Mouse (Mus musculus) limb, embryonic 13.5 days (tissue): ENCODE data around the gene Smarcb1. TPM values are rescaled to one million over a fixed set of nuclear protein-coding genes. Genes with fewer than 3 reads are reported as not detected.
"Not testable (repeated sequence)": the region's sequence is repeated elsewhere in the genome, so short reads cannot be mapped to it uniquely, and the experiment has no call there.

Source experiments
- ATAC-seq: fragments of 200-750 bp; cut with Nextera tagmentation; 2 replicates; pipeline ENCODE4 v1.8.0; 2017; ENCODE audit warnings: low read depth, moderate number of reproducible peaks, moderate TSS enrichment; ENCODE audit not compliant: low FRiP score
- H3K27ac ChIP-seq: fragments of 300-500 bp; sonication (generic); 2 replicates; pipeline ENCODE4 v1.5.1; 2015; ENCODE audit warnings: inconsistent platforms, mild to moderate bottlenecking, moderate library complexity
- H3K27me3 ChIP-seq: fragments of 300-500 bp; sonication (generic); 2 replicates; pipeline ENCODE4 v1.6.1; 2015; ENCODE audit warnings: mild to moderate bottlenecking, inconsistent platforms
- H3K36me3 ChIP-seq: fragments of 300-500 bp; sonication (generic); 2 replicates; pipeline ENCODE4 v1.6.1; 2015; ENCODE audit warnings: inconsistent platforms, mild to moderate bottlenecking, moderate library complexity
- H3K4me1 ChIP-seq: fragments of 300-500 bp; sonication (generic); 2 replicates; pipeline ENCODE4 v1.6.1; 2015; ENCODE audit warnings: inconsistent platforms
- H3K4me2 ChIP-seq: fragments of 300-500 bp; sonication (generic); replicated peaks from 2 replicates; pipeline ENCODE4 v1.6.1; 2015; ENCODE audit warnings: inconsistent platforms, mild to moderate bottlenecking, moderate library complexity
- H3K4me3 ChIP-seq: fragments of 300-500 bp; sonication (generic); 2 replicates; pipeline ENCODE4 v1.5.1; 2015; ENCODE audit warnings: moderate library complexity, mild to moderate bottlenecking, inconsistent platforms
- H3K9ac ChIP-seq: fragments of 300-500 bp; sonication (generic); 2 replicates; pipeline ENCODE4 v1.6.1; 2015; ENCODE audit warnings: mild to moderate bottlenecking, inconsistent platforms
- H3K9me3 ChIP-seq: fragments of 300-500 bp; sonication (generic); 2 replicates; pipeline ENCODE4 v1.6.1; 2016; ENCODE audit warnings: inconsistent platforms
- WGBS: fragments of 180-500 bp; shearing (Covaris S2); methylation state at CpG from one replicate; pipeline ENCODE4 v1.1.7; 2015; 5-methylcytosine and 5-hydroxymethylcytosine counted together
- polyA plus RNA-seq: library from polyadenylated mRNA; unstranded; fragments of >200 nt; fragmentation: Nextera tagmentation; extraction: Ambion mirVana; gene quantifications from 2 replicates; pipeline ENCODE4 v1.2.1, GENCODE M21; 2015

Smarcb1 gene
- polyA plus RNA-seq, 1 experiment from 2014 or later, result 247 TPM

DNA sequence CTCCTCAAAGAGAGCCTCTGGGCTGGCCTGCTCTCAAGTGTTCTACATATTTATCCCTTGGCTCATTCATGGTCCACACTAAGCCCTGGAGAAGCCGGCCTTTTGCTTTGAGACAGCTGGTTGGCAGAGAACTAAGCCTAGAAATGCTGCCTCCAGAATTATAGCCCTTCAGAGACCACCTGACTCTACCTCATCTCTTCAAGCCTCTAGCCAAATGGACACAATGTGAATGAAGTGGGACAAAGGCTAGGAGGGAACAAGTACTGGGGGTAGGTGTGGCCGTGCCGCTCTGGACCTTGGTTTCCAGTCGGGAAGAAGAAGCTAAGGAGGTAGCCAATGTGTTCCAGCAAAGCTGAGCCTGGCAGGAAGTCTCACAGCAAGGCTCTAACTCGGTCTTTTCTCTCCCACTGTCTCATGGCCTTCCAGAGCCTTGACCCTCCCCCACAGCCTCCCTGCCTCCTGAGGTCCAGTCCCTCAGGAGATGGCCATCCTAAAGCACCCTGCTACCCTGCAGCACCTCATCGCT lies 23.3 kb downstream of the Smarcb1 start:
- H3K27ac ChIP-seq, result no peak overlapping the region
- ATAC-seq, result no peak
- peaks cover 88% of the 10 kb centered on the region for H3K36me3 ChIP-seq
- H3K4me1 ChIP-seq, result peaks cover 9% of the 10 kb centered on the region
- 74% methylated on average over 6 of the region's 6 CpGs for WGBS
- no peak overlapping the region for H3K4me3 ChIP-seq
- no peaks in the 10 kb centered on the region for H3K27me3 ChIP-seq
- no peak overlapping the region for H3K9ac ChIP-seq
- no peak overlapping the region for H3K4me2 ChIP-seq
- H3K9me3 ChIP-seq, result no peaks in the 10 kb centered on the region

DNA sequence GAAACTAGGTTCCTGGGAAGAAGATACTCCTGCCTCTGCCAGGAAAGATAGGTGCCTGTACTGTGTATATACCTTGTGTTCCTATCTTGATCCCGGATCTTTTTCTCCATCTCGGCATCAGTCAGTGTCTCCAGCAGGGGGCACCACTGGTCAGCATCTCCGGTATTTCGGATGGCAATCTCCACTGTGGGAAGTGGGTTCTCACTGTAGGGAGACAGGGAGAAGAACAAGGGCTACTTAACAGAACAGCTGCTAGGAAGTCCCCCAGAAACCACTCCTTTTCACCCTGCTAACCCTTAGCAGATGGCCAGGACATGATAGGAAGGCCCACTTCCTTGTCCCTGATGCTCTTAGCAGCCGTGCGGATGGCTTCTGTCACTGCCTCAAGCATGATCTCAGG lies 24.0 kb downstream of the Smarcb1 start:
- H3K9ac ChIP-seq, result no peak overlapping the region

DNA sequence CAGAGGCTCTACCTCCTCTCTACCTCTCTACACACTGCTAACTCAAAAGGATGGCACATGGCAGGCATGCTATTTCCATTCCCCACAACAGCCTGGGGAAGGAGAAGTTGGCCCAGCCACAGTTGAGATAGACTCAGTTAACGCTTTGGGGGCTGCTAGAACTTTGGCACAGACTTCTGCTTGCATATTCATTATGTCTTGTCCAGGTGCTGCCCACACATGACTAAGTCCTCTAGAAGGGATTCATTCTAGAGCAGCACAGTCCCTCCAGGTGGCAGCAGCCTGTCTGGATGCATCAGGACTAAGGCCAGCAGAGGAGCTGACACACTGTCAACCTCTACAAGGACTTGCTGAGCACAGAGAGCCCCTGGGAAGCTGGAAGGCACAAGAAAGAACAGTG lies 25.2 kb downstream of the Smarcb1 start:
- Histone ChIP-seq H3K27ac (no peak overlapping the region), H3K4me1 (peaks cover 9% of the 10 kb centered on the region), H3K9ac (no peak overlapping the region), H3K4me3 (no peak overlapping the region), H3K4me2 (no peak overlapping the region), H3K36me3 (peaks cover 69% of the 10 kb centered on the region), H3K9me3 (no peaks in the 10 kb centered on the region), H3K27me3 (no peaks in the 10 kb centered on the region)
- no peak for ATAC-seq
- 90% methylated on average over 1 of the region's 1 CpGs for WGBS

More for the DNA sequence above, 24.0 kb downstream of the Smarcb1 start:
- H3K36me3 ChIP-seq, result peaks cover 81% of the 10 kb centered on the region
- no peak overlapping the region for H3K27ac ChIP-seq
- ATAC-seq, result no peak
- no peak overlapping the region for H3K4me2 ChIP-seq
- H3K4me1 ChIP-seq, result peaks cover 9% of the 10 kb centered on the region
- WGBS, result 43% methylated on average over 6 of the region's 6 CpGs
- no peaks in the 10 kb centered on the region for H3K9me3 ChIP-seq
- no peaks in the 10 kb centered on the region for H3K27me3 ChIP-seq
- no peak overlapping the region for H3K4me3 ChIP-seq

DNA sequence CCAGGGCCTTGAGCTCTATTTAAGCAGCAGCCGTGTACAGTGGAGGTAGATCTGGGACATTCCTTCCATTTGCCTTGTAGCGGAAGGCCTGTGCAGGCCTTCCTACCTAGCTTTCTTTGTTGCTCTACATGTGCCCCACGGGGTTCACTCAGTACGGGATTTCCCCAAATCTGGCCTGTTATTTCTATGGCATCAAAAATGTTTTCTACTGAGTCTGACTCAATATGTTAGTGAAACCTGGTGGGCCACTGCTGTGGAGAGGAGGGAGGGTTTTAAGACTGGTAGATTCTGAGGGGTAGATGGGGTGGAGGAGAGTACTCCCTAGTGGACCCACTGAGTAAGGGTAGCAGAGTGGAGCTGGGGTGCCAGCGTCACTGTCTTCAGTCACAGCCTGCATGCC lies 25.7 kb downstream of the Smarcb1 start:
- WGBS, result 93% methylated on average over 5 of the region's 5 CpGs
- ATAC-seq, result no peak
- Histone ChIP-seq H3K4me3 (no peak overlapping the region), H3K27ac (no peak overlapping the region), H3K36me3 (peaks cover 64% of the 10 kb centered on the region), H3K9ac (no peak overlapping the region), H3K9me3 (no peaks in the 10 kb centered on the region), H3K4me1 (peaks cover 9% of the 10 kb centered on the region), H3K4me2 (no peak overlapping the region), H3K27me3 (no peaks in the 10 kb centered on the region)

DNA sequence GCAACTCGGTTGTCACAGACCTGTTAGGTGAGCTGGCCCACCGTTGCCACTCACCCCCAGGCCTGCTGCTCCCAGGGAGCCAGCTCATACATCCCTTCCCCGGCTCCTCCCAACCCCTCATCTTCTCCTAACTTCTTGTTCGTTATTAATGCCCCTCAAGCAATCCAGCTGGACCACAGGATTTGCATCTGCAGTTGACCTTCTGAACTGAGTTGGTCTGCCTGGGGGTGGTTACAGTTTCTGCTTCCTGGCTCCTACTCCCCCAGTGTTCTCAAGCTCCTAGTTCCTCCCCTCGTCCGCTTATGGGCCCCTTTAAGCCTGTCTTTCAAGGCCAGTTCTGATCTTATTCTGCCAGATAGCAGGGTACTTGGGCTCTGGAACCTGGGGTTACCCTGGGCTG lies 26.8 kb downstream of the Smarcb1 start:
- peaks cover 9% of the 10 kb centered on the region for H3K4me1 ChIP-seq
- WGBS, result 61% methylated on average over 6 of the region's 6 CpGs
- H3K9ac ChIP-seq, result 0 out of 2 replicates have a peak overlapping the region, but pooled peaks have one; percentile 9
- H3K9me3 ChIP-seq, result no peaks in the 10 kb centered on the region
- no peak overlapping the region for H3K27ac ChIP-seq
- H3K27me3 ChIP-seq, result no peaks in the 10 kb centered on the region
- peaks cover 54% of the 10 kb centered on the region for H3K36me3 ChIP-seq
- 0 out of 2 replicates have a peak overlapping the region, but pooled peaks have one; percentile 92 for H3K4me2 ChIP-seq
- ATAC-seq, result no peak
- no peak overlapping the region for H3K4me3 ChIP-seq

DNA sequence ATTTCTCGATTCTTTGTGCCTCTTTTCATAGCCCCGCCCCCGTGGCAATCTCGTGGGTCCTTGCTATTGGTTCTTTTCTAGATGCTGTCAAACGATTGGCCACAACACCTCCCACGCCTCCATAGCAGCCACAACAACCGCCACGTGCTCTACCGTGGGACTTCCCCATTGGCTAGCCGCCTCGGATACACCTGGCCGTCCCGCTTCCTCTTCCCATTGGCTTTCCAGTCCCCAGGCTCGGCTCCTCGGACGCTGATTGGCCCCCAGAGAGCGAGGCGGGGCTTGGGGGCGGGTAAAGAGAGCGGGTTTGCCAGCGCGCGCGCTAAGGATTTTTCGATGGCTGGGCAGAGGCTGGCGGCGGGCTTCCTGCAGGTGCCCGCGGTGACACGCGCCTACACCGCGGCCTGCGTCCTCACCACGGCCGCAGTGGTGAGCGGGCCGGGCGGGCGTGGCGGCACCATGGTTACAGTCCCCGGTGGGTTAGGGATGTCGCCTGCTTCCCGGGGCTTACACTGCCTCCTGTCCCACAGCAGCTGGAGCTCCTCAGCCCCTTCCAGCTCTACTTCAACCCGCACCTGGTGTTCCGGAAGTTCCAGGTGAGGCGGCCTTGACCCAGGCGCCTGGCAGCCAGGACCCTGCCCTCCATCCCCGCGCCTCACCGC lies 28.2 kb downstream of the Smarcb1 start, which contains the start of gene Derl3:
Gene Derl3, plus strand, starts transcription at position 325 of the 662 bp plus-strand sequence.
- Histone ChIP-seq H3K27me3 (no peaks in the 10 kb centered on the region), H3K36me3 (peaks cover 40% of the 10 kb centered on the region), H3K9ac (peak within 1 kb of the TSS; percentile 63), H3K4me2 (peak within 1 kb of the TSS; percentile 92), H3K4me1 (peaks cover 13% of the 10 kb centered on the region), H3K4me3 (peak within 1 kb of the TSS; percentile 50), H3K9me3 (no peaks in the 10 kb centered on the region), H3K27ac (no peak within 1 kb of the TSS)
- peak; percentile 100 for ATAC-seq
- 1% methylated on average over 51 of the region's 51 CpGs for WGBS

DNA sequence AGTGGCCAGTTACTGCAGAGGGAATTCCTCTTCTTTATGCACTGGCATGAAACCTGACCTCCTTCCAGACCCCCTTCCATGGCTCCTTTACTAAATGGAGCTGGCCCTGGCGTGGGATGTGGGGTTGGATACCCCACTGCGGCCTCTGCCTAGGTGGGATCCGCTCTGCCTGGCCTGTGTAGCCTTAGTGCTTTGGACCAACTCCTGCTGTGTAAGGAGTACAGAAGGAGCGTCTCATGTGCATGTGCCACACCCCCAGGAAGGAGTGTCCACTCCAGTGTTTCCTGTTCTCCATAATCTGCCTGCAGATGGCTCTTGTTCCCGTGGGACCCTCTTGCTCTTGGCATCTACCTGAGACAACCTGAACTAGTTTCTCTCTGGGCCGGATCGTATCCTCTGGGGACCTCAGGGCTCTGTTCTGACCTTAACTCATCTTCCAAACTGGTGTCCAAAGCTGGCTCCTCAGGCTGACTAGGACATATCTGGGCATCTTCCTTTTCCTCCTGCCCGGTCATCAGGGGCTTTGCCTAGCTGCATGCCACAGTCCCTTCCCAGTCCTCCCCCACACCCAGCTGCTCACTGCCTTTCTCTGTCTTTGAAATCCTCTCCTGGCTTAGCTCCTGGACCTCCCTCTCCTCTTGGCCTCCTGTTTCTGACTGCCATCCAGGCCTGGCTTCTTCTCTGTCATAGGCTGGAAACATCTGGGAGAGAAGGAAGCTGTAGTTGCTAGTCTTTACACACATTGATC lies 31.8 kb downstream of the Smarcb1 start:
- H3K36me3 ChIP-seq, result peaks cover 6% of the 10 kb centered on the region
- H3K27ac ChIP-seq, result no peak overlapping the region
- peaks cover 13% of the 10 kb centered on the region for H3K4me1 ChIP-seq
- H3K9me3 ChIP-seq, result no peaks in the 10 kb centered on the region
- H3K4me2 ChIP-seq, result no peak overlapping the region
- no peak overlapping the region for H3K4me3 ChIP-seq
- no peak overlapping the region for H3K9ac ChIP-seq
- H3K27me3 ChIP-seq, result no peaks in the 10 kb centered on the region
- 48% methylated on average over 8 of the region's 8 CpGs for WGBS
- no peak for ATAC-seq

DNA sequence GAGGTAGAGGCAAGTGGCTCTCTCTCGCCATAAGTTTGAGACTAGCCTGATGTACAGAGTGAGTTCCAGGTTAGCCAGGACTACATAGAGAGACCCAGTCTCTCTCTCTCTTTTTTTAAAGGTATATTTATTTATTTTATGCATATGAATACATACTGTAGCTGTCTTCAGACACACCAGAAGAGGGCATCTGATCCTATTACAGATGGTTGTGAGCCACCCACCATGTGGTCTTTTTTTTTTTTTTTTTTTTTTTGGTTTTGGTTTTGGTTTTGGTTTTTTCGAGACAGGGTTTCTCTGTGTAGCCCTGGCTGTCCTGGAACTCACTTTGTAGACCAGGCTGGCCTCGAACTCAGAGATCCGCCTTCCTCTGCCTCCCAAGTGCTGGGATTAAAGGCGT lies 33.9 kb downstream of the Smarcb1 start:
- H3K4me3 ChIP-seq, H3K36me3 ChIP-seq, H3K9ac ChIP-seq, ATAC-seq, H3K4me2 ChIP-seq, H3K27me3 ChIP-seq, H3K9me3 ChIP-seq, H3K27ac ChIP-seq: not testable (repeated sequence)
- WGBS, result 85% methylated on average over 5 of the region's 5 CpGs
- H3K4me1 ChIP-seq, result peaks cover 10% of the 10 kb centered on the region

DNA sequence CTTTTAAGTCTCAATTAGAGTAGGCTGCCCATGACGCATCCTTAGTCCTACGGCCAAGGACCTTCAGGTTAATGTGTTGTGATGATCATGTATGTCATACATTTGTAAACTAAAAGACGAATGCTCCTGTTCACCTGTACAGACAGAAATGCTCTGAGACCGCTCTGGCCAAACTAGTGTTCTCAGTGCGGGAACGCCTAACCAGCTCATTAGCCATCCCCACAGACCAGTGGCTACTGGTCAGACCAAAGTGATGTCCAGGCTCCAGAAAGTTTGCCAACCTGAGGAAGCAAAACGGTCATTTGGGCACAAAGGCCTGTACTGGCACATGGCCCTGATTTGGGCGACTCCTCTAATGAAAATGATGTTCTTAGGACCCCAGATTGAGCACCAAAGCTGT lies 36.7 kb downstream of the Smarcb1 start:
- 92% methylated on average over 8 of the region's 8 CpGs for WGBS

DNA sequence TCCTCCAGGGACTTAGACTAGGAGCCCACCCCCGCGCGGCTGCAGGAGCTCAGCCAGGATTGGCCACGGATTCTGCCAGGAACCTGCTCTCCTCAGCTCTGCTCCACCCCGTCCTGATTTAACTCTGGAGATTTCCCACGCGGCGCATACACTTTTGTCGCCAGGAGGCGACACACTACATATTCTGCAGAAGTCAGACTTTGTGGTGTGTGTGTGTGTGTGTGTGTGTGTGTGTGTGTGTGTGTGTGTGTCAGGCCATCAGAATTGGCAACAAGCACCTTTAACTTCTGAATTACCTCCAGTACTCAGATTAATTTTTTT lies 38.2 kb downstream of the Smarcb1 start:
- Histone ChIP-seq H3K4me3 (peak overlapping the region; percentile 5; the same call in 1 of the 2 replicates), H3K9ac (no peak overlapping the region)
- under 1% methylated on average over 10 of the region's 10 CpGs for WGBS

More for the DNA sequence above, 36.7 kb downstream of the Smarcb1 start:
- no peaks in the 10 kb centered on the region for H3K36me3 ChIP-seq
- H3K9me3 ChIP-seq, result no peaks in the 10 kb centered on the region
- no peak for ATAC-seq
- H3K4me3 ChIP-seq, result no peak overlapping the region
- H3K4me1 ChIP-seq, result peaks cover 23% of the 10 kb centered on the region
- no peaks in the 10 kb centered on the region for H3K27me3 ChIP-seq
- H3K27ac ChIP-seq, result no peak overlapping the region
- H3K9ac ChIP-seq, result no peak overlapping the region
- no peak overlapping the region for H3K4me2 ChIP-seq

DNA sequence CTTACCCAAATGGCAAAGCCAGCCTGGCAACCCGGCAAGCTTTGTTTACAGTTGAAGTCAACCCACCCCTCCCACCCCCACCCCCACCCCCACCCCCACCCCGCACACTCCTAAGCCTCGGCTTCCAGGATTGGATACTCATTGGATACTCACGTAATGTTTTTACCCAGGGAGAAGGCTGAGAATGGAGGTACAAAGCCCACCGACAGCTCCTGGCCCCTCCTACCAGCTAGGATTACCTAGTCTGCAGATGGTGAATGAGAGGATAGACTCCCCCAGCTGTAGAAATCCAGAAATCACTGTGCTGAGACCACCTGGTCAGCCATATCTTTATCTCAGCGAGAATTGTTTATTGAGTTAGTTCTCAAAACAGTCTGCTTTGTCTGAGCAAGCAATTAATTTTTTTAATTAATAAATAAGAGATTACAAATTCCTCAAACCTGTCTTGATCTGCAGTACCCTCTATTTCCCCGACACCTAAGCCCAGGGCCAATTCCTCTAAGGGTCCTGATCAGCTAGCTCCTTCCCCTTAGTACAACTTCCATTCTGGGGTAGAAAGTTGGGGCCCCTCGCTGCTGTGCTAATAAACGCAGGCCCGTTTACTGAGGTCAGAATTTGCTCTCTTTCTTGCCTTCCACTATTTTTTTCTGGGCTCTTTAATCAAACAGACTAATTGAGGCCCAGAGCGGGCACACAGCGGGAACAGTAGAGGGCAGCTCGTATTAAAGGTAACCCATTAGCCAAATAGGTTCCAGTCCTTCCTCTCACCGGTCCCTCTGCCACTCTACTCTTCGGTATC lies 38.8 kb downstream of the Smarcb1 start:
- Histone ChIP-seq H3K27me3 (no peaks in the 10 kb centered on the region), H3K36me3 (no peaks in the 10 kb centered on the region), H3K4me1 (peaks cover 19% of the 10 kb centered on the region), H3K27ac (peak overlapping the region; percentile 17; the same call in 1 of the 2 replicates), H3K9me3 (no peaks in the 10 kb centered on the region), H3K4me3 (peak overlapping the region; percentile 5; the same call in 1 of the 2 replicates), H3K4me2 (peak overlapping the region; percentile 48), H3K9ac (no peak overlapping the region)
- ATAC-seq, result peak; percentile 68
- 2% methylated on average over 15 of the region's 15 CpGs for WGBS

More for the DNA sequence above, 38.2 kb downstream of the Smarcb1 start:
- ATAC-seq, result peak; percentile 66
- Histone ChIP-seq H3K27ac (0 out of 2 replicates have a peak overlapping the region, but pooled peaks have one; percentile 17), H3K9me3 (no peaks in the 10 kb centered on the region), H3K36me3 (no peaks in the 10 kb centered on the region), H3K4me1 (peaks cover 19% of the 10 kb centered on the region), H3K4me2 (peak overlapping the region; percentile 48), H3K27me3 (no peaks in the 10 kb centered on the region)
